Mouse (Mus musculus): ENCODE data around the gene Ankrd13d. TPM values are rescaled to one million over a fixed set of nuclear protein-coding genes. Genes with fewer than 3 reads are reported as not detected.
"Not testable (repeated sequence)": the region's sequence is repeated elsewhere in the genome, so short reads cannot be mapped to it uniquely, and the experiment has no call there.

Ankrd13d gene
- polyA plus RNA-seq, 1 experiment from 2014 or later: 18.5 TPM

- WGBS: 71% methylated on average over 11 of the region's 11 CpGs
- no peak overlapping the region for H3K9ac ChIP-seq
- H3K4me3 ChIP-seq: no peak overlapping the region
- H3K4me1 ChIP-seq: no peaks in the 10 kb centered on the region
- H3K27ac ChIP-seq: no peak overlapping the region
- no peaks in the 10 kb centered on the region for H3K27me3 ChIP-seq (replicated peaks)
- H3K36me3 ChIP-seq: no peaks in the 10 kb centered on the region
- H3K4me2 ChIP-seq (replicated peaks): no peak overlapping the region
- no peak for ATAC-seq (ENCODE audit: low FRiP score, low read depth)
- H3K9me3 ChIP-seq: no peaks in the 10 kb centered on the region
These were observed 27.3 kb downstream of the Ankrd13d start for GRCm38 (mm10) chr19:4255583-4256162.

GRCm38 (mm10) chr19:4254230-4254629, 28.7 kb downstream of the Ankrd13d start:
- Histone ChIP-seq H3K27ac (no peak overlapping the region), H3K36me3 (no peaks in the 10 kb centered on the region), H3K9ac (no peak overlapping the region), H3K9me3 (no peaks in the 10 kb centered on the region), H3K4me3 (no peak overlapping the region), H3K4me1 (no peaks in the 10 kb centered on the region), H3K27me3 (replicated peaks) (no peaks in the 10 kb centered on the region), H3K4me2 (replicated peaks) (no peak overlapping the region)
- 89% methylated on average over 7 of the region's 7 CpGs for WGBS
- ATAC-seq (ENCODE audit: low FRiP score, low read depth): no peak

- 73% methylated on average over 1 of the region's 1 CpGs for WGBS
- H3K27ac ChIP-seq; H3K27me3 ChIP-seq (replicated peaks); H3K9ac ChIP-seq; ATAC-seq (ENCODE audit: low FRiP score, low read depth); H3K4me2 ChIP-seq (replicated peaks); H3K4me1 ChIP-seq; H3K36me3 ChIP-seq; H3K4me3 ChIP-seq; H3K9me3 ChIP-seq: not testable (repeated sequence)
These were observed 34.3 kb downstream of the Ankrd13d start for GRCm38 (mm10) chr19:4248683-4249082.

- ATAC-seq (ENCODE audit: low FRiP score, low read depth): no peak
- H3K4me3 ChIP-seq: no peak overlapping the region
- WGBS: 58% methylated on average over 1 of the region's 1 CpGs
These were observed 35.9 kb downstream of the Ankrd13d start for GRCm38 (mm10) chr19:4247010-4247409.

DNA sequence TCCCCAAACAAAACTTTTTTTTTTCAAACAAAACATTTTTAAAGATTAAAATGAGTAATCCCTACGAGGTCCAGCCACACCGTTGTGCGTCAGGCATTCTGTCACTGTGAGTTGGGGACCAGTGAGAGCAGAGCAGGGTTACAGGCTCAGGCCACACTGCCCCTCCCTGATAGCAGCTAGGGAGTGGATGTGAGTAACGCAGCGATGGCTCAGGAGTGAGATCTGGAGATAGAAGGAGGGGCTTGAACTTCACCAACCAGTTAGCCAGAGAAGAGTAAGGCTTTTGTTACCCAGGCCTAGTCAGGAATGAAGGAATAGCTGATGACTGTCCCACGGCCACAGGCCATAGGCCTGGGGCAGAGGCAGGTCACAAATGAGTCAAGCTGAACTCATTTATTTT, 38.2 kb downstream of the Ankrd13d start:
- Histone ChIP-seq H3K9ac (no peak overlapping the region), H3K36me3 (no peaks in the 10 kb centered on the region), H3K9me3 (no peaks in the 10 kb centered on the region), H3K4me1 (no peaks in the 10 kb centered on the region), H3K27me3 (replicated peaks) (no peaks in the 10 kb centered on the region), H3K27ac (no peak overlapping the region), H3K4me3 (no peak overlapping the region), H3K4me2 (replicated peaks) (no peak overlapping the region)
- ATAC-seq (ENCODE audit: low FRiP score, low read depth): no peak
- WGBS: 77% methylated on average over 6 of the region's 6 CpGs

More at GRCm38 (mm10) chr19:4247010-4247409, 35.9 kb downstream of the Ankrd13d start:
- no peak overlapping the region for H3K27ac ChIP-seq
- H3K9me3 ChIP-seq: no peaks in the 10 kb centered on the region
- no peak overlapping the region for H3K9ac ChIP-seq
- no peak overlapping the region for H3K4me2 ChIP-seq (replicated peaks)
- no peaks in the 10 kb centered on the region for H3K27me3 ChIP-seq (replicated peaks)
- no peaks in the 10 kb centered on the region for H3K4me1 ChIP-seq
- no peaks in the 10 kb centered on the region for H3K36me3 ChIP-seq

DNA sequence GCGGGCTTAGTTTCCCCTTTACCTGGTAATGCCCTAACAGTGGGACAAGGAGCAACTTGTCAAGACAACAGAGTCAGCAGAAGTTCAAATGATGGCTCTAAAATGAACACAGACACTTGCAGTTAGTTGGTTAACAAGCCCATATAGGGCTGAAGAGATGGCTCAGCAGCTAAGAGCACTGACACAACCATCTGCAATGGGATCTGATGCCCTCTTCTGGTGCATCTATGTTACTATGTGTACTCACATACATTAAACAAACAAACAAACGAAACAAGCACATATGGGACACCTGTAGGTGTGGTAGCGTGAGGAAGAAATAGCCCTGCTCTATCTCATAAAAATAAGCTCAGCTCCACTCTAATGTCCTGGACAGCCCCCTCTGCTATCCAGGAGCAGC, 40.5 kb downstream of the Ankrd13d start:
- H3K4me1 ChIP-seq: no peaks in the 10 kb centered on the region
- H3K36me3 ChIP-seq: no peaks in the 10 kb centered on the region
- no peaks in the 10 kb centered on the region for H3K9me3 ChIP-seq
- WGBS: 70% methylated on average over 3 of the region's 3 CpGs
- 0 out of 2 replicates have a peak, but pooled peaks cover 3% of the 10 kb centered on the region for H3K27me3 ChIP-seq (replicated peaks)
- no peak overlapping the region for H3K4me3 ChIP-seq
- no peak overlapping the region for H3K27ac ChIP-seq
- H3K9ac ChIP-seq: no peak overlapping the region
- no peak overlapping the region for H3K4me2 ChIP-seq (replicated peaks)
- no peak for ATAC-seq (ENCODE audit: low FRiP score, low read depth)

DNA sequence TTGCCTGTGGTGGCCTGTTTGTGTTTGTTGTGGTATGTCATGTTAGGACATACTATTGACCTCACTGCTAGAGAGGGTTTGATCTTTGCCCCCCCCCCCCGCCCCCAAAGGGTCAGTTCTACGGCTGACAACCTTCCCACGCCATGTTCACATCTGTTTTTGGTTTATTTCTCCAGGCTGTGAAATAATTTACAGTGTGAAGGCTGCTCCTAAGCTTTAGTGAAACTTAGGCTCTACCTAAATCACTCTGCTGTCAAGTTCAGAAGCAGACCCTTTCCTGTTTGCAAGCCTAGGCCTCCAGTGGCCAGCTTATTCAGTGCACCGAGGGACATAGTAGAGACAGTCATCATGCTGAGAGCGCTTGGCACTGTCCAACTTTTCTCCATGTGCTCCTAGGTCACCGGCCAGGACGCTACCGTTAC, 42.7 kb downstream of the Ankrd13d start:
- 65% methylated on average over 8 of the region's 8 CpGs for WGBS
- no peak overlapping the region for H3K4me3 ChIP-seq
- no peak overlapping the region for H3K9ac ChIP-seq
- H3K27ac ChIP-seq: no peak overlapping the region
- no peaks in the 10 kb centered on the region for H3K36me3 ChIP-seq
- no peaks in the 10 kb centered on the region for H3K9me3 ChIP-seq
- H3K4me2 ChIP-seq (replicated peaks): no peak overlapping the region
- no peak for ATAC-seq (ENCODE audit: low FRiP score, low read depth)
- H3K27me3 ChIP-seq (replicated peaks): 0 out of 2 replicates have a peak, but pooled peaks cover 3% of the 10 kb centered on the region
- no peaks in the 10 kb centered on the region for H3K4me1 ChIP-seq

- Histone ChIP-seq H3K9me3 (no peaks in the 10 kb centered on the region), H3K4me1 (peaks cover 6% of the 10 kb centered on the region), H3K36me3 (no peaks in the 10 kb centered on the region), H3K9ac (no peak overlapping the region), H3K27me3 (replicated peaks) (peaks cover 6% of the 10 kb centered on the region; the same call in 1 of the 2 replicates), H3K27ac (no peak overlapping the region), H3K4me2 (replicated peaks) (no peak overlapping the region), H3K4me3 (no peak overlapping the region)
- WGBS: 81% methylated on average over 4 of the region's 4 CpGs
- no peak for ATAC-seq (ENCODE audit: low FRiP score, low read depth)
These were observed 48.4 kb downstream of the Ankrd13d start for GRCm38 (mm10) chr19:4234548-4234947.

DNA sequence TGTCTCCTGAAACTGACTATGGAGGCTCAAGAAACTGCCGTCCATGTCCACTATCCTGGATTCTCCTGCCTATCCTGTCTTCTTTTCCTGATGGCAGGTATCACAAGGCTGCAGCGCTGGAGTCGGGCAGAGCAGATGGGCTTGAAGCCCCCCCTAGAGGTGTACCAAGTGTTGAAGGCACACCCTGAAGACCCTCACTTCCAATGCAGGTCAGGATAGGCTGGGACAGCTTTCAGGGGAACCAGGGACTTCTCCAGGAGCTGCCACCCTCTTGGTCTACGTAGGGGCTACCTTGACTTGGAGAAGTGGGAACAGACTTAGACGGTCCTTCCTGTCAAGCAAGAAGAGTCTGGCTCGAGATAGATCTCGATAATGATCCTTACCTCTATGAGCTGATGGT, 50.3 kb downstream of the Ankrd13d start:
- H3K27me3 ChIP-seq (replicated peaks): peaks cover 6% of the 10 kb centered on the region
- H3K9ac ChIP-seq: no peak overlapping the region
- H3K9me3 ChIP-seq: no peaks in the 10 kb centered on the region
- 80% methylated on average over 7 of the region's 7 CpGs for WGBS
- no peak overlapping the region for H3K4me3 ChIP-seq
- no peaks in the 10 kb centered on the region for H3K36me3 ChIP-seq
- peak overlapping the region; percentile 84 for H3K4me2 ChIP-seq (replicated peaks)
- no peak overlapping the region for H3K27ac ChIP-seq
- H3K4me1 ChIP-seq: peaks cover 6% of the 10 kb centered on the region
- no peak for ATAC-seq (ENCODE audit: low FRiP score, low read depth)

DNA sequence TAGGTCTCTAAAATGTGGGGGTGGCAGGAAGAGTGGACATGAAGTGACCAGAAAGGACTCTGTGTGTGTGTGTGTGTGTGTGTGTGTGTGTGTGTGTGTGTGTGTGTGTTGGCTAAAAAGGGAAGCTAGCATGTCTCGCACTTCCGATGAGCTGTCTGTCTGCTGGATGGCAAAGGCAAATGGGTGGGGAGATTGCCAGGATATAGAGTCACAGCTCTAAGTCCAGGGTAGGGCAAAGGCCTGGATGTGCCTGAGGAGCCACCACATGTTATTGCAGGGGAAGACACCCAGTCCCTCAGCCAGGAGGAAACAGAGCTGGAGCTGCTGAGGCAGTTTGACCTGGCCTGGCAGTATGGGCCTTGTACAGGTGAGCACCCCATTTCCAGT, 50.8 kb downstream of the Ankrd13d start:
- ATAC-seq (ENCODE audit: low FRiP score, low read depth): no peak
- peak overlapping the region; percentile 15; the same call in 1 of the 2 replicates for H3K27ac ChIP-seq
- WGBS: 53% methylated on average over 2 of the region's 2 CpGs

DNA sequence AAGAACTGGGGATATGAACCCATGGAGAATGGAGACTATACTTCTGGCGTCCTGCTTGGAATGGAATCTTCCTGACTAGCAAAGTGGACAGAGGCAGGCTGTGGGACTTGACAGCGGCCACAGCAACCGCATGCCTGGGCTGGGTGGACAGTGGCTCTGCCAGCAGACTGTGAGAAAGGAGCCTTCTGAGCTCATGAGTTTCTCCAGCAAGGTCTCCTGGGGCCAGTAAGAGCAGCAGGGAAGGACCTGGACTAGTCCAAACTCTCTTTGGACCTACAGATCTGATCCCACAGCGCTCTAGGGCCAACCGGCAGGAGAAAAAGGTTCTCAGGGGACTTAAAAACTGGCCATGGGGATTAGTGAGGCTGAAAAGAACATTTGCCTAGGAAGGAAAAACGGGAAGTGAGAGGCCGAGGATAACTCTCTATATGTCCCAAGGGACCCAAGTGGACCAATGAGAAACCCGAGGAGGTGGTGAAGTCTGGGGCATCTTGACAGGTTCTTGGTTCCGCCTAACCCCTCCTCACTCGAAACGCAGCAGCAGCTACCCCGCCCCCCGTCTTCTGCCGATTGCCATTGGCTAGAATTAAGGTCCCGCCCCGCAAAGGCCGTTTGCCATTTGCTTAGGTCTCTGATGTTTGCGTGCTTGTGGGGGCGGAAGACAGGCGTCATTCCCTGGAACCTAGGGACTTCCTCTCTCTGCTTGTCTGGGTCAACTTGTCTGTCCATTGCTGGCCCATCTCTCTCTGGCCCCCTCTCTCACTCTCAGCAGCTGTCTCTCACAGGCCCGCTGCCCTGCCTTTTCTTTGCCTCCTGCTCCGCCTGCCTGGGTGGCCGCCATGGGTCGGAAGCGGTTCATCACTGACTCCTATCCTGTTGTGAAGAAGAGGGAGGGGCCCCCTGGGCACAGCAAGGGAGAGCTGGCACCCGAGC, 51.4 kb downstream of the Ankrd13d start, which contains the start of gene Pold4:
Gene Pold4, plus strand, starts transcription at position 647 of the 933 bp plus-strand sequence.
- Histone ChIP-seq H3K4me2 (replicated peaks) (peak within 1 kb of the TSS; percentile 84), H3K36me3 (no peaks in the 10 kb centered on the region), H3K9ac (peak within 1 kb of the TSS; percentile 68), H3K27ac (peak within 1 kb of the TSS; percentile 15; the same call in 1 of the 2 replicates), H3K4me3 (peak within 1 kb of the TSS; percentile 46), H3K27me3 (replicated peaks) (peaks cover 6% of the 10 kb centered on the region), H3K9me3 (no peaks in the 10 kb centered on the region), H3K4me1 (peaks cover 6% of the 10 kb centered on the region)
- 12% methylated on average over 26 of the region's 26 CpGs for WGBS
- peak; percentile 91 for ATAC-seq (ENCODE audit: low FRiP score, low read depth)

More for the DNA sequence above, 50.8 kb downstream of the Ankrd13d start:
- Histone ChIP-seq H3K9me3 (no peaks in the 10 kb centered on the region), H3K9ac (peak overlapping the region; percentile 68), H3K27me3 (replicated peaks) (peaks cover 6% of the 10 kb centered on the region), H3K4me1 (peaks cover 6% of the 10 kb centered on the region), H3K4me2 (replicated peaks) (peak overlapping the region; percentile 84), H3K4me3 (peak overlapping the region; percentile 46), H3K36me3 (no peaks in the 10 kb centered on the region)

- Histone ChIP-seq H3K27ac (no peak overlapping the region), H3K4me3 (no peak overlapping the region), H3K4me2 (replicated peaks) (no peak overlapping the region), H3K27me3 (replicated peaks) (peaks cover 9% of the 10 kb centered on the region), H3K9ac (no peak overlapping the region), H3K4me1 (peaks cover 6% of the 10 kb centered on the region), H3K36me3 (no peaks in the 10 kb centered on the region), H3K9me3 (no peaks in the 10 kb centered on the region)
- no peak for ATAC-seq (ENCODE audit: low FRiP score, low read depth)
- 73% methylated on average over 8 of the region's 8 CpGs for WGBS
These were observed 52.5 kb downstream of the Ankrd13d start for GRCm38 (mm10) chr19:4230415-4230814.

Measured in neural tube, embryonic 12.5 days (tissue).